Mouse (Mus musculus) olfactory bulb, adult 2 months (tissue): Measurements from ENCODE around the gene Pcbd2.

Experiments
- CTCF ChIP-seq: fragments of 200-500 bp; IDR thresholded peaks from 2 replicates; pipeline ENCODE4 v1.5.1; 2012; ENCODE audit warnings: low read depth, mild to moderate bottlenecking, low read length, moderate library complexity; ENCODE audit not compliant: insufficient read depth
- POLR2A ChIP-seq: fragments of 200-500 bp; IDR thresholded peaks from 2 replicates; pipeline ENCODE4 v1.6.1; 2012; ENCODE audit warnings: mild to moderate bottlenecking, low read depth, low read length, moderate library complexity; ENCODE audit not compliant: insufficient read depth

DNA sequence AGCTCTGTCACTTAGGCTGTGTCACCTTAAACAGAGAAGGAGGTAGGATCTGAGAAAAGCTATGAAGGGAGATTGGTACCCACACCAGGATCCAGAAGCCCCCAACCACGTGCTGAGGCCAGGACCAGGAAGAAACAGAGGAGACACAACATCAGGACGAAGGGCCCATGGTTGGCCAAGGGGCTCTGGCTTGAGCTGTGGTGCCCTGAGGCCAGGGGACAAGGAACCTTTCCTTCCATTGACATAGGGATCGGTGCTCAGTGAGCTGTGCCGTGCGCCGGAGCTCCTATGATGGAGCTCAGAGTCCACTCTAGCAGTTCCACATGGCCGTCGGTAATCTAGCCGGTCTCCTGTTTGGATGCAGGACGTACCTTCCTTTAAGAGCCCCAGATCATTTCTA, 82.5 kb downstream of the Pcbd2 start:
- TF ChIP-seq CTCF, result no peak
- TF ChIP-seq POLR2A, result no peak
